Mouse (Mus musculus) embryonic fibroblast, embryonic 13.5 days (primary cell): ENCODE data around the gene Tctn1. TPM values are rescaled to one million over a fixed set of nuclear protein-coding genes. Genes with fewer than 3 reads are reported as not detected.

Experiments
- H3K27ac ChIP-seq: 2 replicates; pipeline ENCODE4 v1.5.1; 2012; ENCODE audit warnings: low read length, control low read depth, inconsistent platforms; ENCODE audit not compliant: insufficient read depth
- H3K4me1 ChIP-seq: 2 replicates; pipeline ENCODE4 v1.6.1; 2011; ENCODE audit warnings: low read length; ENCODE audit not compliant: control insufficient read depth, insufficient read depth
- H3K4me3 ChIP-seq: 2 replicates; pipeline ENCODE4 v1.5.1; 2011; ENCODE audit warnings: mild to moderate bottlenecking, control low read depth, low read length; ENCODE audit not compliant: insufficient read depth
- CTCF ChIP-seq: IDR thresholded peaks from 2 replicates; pipeline ENCODE4 v1.5.1; 2011; ENCODE audit warnings: mild to moderate bottlenecking, control low read depth, low read length, moderate library complexity, borderline replicate concordance; ENCODE audit not compliant: insufficient read depth
- POLR2A ChIP-seq: IDR thresholded peaks from 2 replicates; pipeline ENCODE4 v1.6.1; 2011; ENCODE audit warnings: low read depth, mild to moderate bottlenecking, control low read depth, low read length, moderate library complexity
- polyA plus RNA-seq: library from polyadenylated mRNA; stranded (reverse); fragments of >200 nt; gene quantifications from 2 replicates; pipeline ENCODE4 v1.2.4, GENCODE M21; 2011; ENCODE audit warnings: low read depth; ENCODE audit not compliant: missing spikeins, insufficient read length

Tctn1 gene
- polyA plus RNA-seq, 1 experiment = 12.2 TPM

- Histone ChIP-seq H3K27ac (no peak overlapping the region), H3K4me3 (no peak overlapping the region), H3K4me1 (peaks cover 13% of the 10 kb centered on the region; the same call in 1 of the 2 replicates)
- no peak for TF ChIP-seq CTCF
- TF ChIP-seq POLR2A = no peak
Observed at GRCm38 (mm10) chr5:122287026-122287425, 22.8 kb upstream of the Tctn1 start.

GRCm38 (mm10) chr5:122286191-122286590 is 21.9 kb upstream of the Tctn1 start:
- Histone ChIP-seq H3K4me1 (peaks cover 15% of the 10 kb centered on the region; the same call in 1 of the 2 replicates), H3K27ac (no peak overlapping the region), H3K4me3 (peak overlapping the region; percentile 81)
- TF ChIP-seq CTCF = no peak
- TF ChIP-seq POLR2A = no peak

- Histone ChIP-seq H3K4me1 (peaks cover 15% of the 10 kb centered on the region; the same call in 1 of the 2 replicates), H3K4me3 (peak overlapping the region; percentile 81), H3K27ac (no peak overlapping the region)
- no peak for TF ChIP-seq CTCF
- no peak for TF ChIP-seq POLR2A
Observed at GRCm38 (mm10) chr5:122285767-122286150, 21.5 kb upstream of the Tctn1 start.

GRCm38 (mm10) chr5:122285029-122285766 is 20.9 kb upstream of the Tctn1 start:
- TF ChIP-seq CTCF = peak; percentile 43; the same call in 1 of the 2 replicates
- TF ChIP-seq POLR2A = no peak
- H3K4me3 ChIP-seq = peak overlapping the region; percentile 81
- H3K27ac ChIP-seq = no peak overlapping the region
- peaks cover 15% of the 10 kb centered on the region for H3K4me1 ChIP-seq

- peaks cover 15% of the 10 kb centered on the region for H3K4me1 ChIP-seq
- peak; percentile 55 for TF ChIP-seq POLR2A
- no peak for TF ChIP-seq CTCF
- peak within 1 kb of the TSS; percentile 81 for H3K4me3 ChIP-seq
- H3K27ac ChIP-seq = no peak within 1 kb of the TSS
Observed at GRCm38 (mm10) chr5:122284183-122285028, 20.1 kb upstream of the Tctn1 start, which contains the start of gene Pptc7. Gene Pptc7, plus strand, starts transcription at chr5:122284365.

- Histone ChIP-seq H3K27ac (no peak overlapping the region), H3K4me1 (peaks cover 15% of the 10 kb centered on the region), H3K4me3 (no peak overlapping the region)
- no peak for TF ChIP-seq POLR2A
- no peak for TF ChIP-seq CTCF
Observed at GRCm38 (mm10) chr5:122283828-122284182, 19.5 kb upstream of the Tctn1 start.

- Histone ChIP-seq H3K27ac (peak overlapping the region; percentile 32), H3K4me1 (peaks cover 9% of the 10 kb centered on the region), H3K4me3 (no peak overlapping the region)
- no peak for TF ChIP-seq CTCF
- no peak for TF ChIP-seq POLR2A
Observed at GRCm38 (mm10) chr5:122280827-122281462, 16.7 kb upstream of the Tctn1 start.

- no peak overlapping the region for H3K4me3 ChIP-seq
- TF ChIP-seq CTCF (no peak), POLR2A (no peak)
- peak overlapping the region; percentile 32 for H3K27ac ChIP-seq
- peaks cover 7% of the 10 kb centered on the region; the same call in 1 of the 2 replicates for H3K4me1 ChIP-seq
Observed at GRCm38 (mm10) chr5:122280422-122280826, 16.2 kb upstream of the Tctn1 start.

GRCm38 (mm10) chr5:122279799-122280421 is 15.7 kb upstream of the Tctn1 start:
- TF ChIP-seq CTCF (no peak), POLR2A (no peak)
- peaks cover 7% of the 10 kb centered on the region; the same call in 1 of the 2 replicates for H3K4me1 ChIP-seq
- peak overlapping the region; percentile 32 for H3K27ac ChIP-seq
- H3K4me3 ChIP-seq = no peak overlapping the region
